Mouse (Mus musculus): ENCODE data around the gene Dnase2a. TPM values are rescaled to one million over a fixed set of nuclear protein-coding genes. Genes with fewer than 3 reads are reported as not detected.

Dnase2a gene
- total RNA-seq, 2 experiments from 2014 or later, result 10.4 to 11.5 TPM

DNA sequence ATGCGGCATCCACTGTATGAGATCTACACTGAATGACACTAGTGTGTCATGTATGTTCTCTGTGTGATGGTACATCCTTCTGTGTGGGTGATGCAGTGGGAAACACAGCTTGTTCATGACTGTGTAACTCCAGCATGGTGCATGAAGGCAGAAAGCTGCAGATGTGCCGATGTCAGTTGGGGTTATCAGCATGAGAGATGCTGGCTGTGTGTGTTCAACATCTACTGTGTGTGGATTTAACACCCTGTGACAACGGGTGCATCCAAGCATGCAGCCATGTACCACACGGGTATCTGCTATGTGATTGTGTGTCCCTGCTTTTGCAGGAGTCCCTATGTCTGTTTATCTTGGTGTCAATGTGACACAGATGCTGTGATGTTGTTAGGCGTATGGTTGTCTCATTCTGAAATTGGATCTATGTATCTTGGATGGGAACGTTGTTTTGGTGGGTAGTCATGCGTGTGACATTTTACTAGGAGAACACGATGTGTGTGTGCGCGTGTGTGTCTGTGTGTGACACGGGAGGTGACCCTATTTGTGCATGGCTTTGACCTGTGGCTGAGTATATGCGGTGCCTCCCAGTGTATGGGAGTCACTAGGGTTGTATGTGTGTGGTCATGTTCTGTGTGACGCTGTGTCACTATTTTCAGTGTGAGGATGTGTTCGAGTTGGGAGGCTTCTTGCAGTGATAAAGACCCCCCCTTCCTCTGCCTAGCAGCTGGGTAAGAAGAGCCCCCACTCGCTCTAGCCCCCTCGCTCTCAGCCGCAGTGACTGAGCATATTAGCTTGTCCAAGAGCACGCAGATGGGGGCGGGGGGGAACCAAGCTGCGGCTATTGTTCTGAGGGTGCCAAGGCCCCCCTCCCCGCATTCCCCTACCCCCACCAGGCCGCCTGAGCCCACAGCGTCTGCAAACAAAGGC lies 27.9 kb downstream of the Dnase2a start:
- no peak for DNase-seq (ENCODE audit: low spot score in 2 of 2)

DNA sequence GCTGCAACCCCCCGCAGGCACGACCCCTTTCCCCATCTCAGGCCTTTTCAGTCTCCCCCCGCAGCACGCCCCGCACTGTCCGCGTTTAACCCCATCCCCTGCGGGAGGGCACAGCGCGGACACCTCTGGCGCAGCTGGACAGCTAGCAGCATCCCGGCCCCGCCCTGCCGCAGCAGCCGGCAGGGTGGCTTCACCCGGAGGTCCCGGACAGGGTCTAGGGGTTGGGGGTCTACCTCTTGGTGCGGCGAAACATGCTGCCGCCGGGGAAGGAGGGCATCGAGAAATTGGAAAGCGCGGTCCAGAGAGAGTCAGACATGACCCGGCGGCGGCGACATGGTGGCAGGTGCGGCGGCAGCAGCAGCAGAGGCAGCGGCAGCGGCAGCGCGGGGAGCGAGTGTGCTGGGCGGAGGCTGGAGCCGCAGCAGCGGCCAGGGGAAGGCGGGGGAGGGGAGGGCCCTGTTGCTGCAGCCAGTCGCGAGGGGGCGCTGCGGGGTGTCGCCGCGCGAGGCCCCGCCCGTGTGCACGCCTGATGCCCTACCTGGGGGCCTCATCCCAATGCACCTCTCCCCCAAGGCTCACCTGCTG lies 28.7 kb downstream of the Dnase2a start, which contains the start of gene Mast1:
Gene Mast1, minus strand, starts transcription at position 398 of the 585 bp plus-strand sequence.
- DNase-seq (ENCODE audit: low spot score in 2 of 2), result peak in 1 of 2 experiments; percentile 44

DNA sequence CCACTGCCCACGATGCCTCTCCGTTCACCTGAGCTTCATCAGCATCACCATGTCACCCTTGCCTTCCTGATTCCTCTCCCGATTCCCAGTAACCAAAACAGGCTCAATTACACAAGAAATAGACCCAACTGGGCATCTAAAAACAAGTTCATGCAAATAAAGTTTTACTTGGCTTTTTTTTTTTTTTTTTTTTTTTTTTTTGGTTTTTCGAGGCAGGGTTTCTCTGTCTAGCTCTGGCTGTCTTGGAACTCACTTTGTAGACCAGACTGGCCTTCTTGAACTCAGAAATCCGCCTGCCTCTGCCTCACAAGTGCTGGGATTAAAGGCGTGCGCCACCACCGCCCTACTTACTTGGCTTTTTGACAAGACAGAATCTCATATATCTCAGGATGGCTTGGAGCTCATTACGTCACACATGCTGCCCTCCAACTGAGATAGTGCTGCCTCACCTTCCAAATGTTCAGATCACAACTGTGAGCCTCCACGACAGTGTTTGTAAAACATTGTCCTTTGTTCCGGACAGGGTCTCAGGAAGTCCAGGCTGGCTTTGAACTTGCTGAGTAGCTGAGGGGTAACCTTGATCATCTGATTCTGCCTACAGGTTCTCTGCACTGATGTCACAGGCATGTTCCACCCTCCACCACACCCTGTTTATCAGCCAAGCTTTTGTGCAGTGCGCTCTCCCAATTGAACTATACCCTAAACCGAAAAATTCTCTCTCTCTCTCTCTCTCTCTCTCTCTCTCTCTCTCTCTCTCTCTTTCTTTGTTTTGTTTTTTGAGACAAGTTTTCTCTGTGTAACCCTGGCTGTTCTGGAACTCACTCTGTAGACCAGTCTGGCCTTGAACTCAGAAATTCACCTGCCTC lies 29.5 kb downstream of the Dnase2a start:
- DNase-seq (ENCODE audit: low spot score in 2 of 2), result no peak

DNA sequence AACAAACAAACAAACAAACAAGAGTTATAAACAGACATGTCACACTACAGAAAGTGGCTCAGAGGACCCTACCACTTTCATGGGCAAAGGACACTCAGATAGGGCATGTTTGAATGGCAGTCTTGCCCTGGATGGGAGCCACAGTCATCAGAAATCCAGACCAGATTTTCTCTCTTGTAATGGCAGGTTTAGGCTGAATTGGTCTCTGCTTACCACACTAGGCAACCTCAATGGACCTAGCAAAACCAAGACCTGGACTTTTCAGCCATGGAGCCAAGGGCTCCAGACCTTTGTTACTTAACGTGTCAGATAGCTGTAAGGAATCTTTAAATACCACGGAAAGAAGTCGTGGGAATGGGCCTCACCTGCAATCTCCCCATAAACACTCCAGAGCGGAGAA lies 35.3 kb downstream of the Dnase2a start:
- DNase-seq (ENCODE audit: low spot score in 2 of 2), result no peak

DNA sequence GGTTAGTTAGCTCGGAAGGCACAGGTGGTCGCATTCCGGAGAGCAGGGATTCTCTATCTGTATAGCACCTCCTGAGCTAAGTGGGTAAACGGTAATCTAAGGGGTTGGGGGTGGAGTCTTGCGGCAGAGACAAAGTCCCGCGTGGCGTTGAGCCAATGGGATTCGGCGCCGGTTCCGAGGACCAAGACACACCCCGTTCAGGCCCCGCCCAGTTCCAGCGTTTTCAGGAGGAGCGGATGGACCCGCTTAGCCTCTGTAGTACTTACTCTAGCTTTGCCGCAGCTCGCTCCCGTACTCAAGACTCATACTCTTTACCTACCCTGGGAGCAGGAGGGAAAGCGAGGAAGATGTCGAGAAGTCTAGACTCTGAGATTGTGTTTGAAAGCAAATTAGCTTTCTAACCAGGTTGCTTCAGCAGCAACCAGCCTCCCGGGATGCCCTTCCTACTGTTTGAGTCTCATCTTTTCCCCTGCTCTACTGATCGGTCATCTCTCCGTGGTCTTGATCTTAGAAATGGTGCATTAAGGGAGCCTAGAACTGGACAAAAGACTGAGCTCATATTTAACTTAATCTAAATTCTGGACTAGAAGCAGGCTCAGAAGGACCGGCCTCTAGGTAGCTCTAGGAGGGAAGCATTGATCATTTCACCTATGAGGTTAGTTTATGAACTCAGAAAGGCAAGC lies 36.3 kb downstream of the Dnase2a start:
- DNase-seq (ENCODE audit: low spot score in 2 of 2), result no peak

DNA sequence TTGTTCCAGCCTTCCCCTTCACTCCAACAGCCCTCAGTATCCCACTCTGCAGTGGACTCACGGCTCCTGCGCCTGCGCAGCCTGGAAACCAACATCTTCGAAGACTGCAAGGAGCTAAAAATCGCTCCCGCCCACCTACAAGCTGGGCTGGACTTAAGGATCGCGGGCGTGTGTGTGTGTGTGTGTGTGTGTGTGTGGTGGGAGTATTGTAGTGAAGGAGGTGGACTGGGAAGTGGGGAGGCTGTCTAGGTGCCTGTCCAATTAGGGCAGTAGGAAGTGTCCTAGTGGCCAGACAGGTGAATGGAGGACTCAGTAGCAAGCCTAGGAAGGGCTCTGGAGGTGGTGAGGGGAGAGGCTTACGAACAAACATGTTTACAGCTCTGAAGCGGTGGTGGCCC lies 36.9 kb downstream of the Dnase2a start:
- no peak for DNase-seq (ENCODE audit: low spot score in 2 of 2)

DNA sequence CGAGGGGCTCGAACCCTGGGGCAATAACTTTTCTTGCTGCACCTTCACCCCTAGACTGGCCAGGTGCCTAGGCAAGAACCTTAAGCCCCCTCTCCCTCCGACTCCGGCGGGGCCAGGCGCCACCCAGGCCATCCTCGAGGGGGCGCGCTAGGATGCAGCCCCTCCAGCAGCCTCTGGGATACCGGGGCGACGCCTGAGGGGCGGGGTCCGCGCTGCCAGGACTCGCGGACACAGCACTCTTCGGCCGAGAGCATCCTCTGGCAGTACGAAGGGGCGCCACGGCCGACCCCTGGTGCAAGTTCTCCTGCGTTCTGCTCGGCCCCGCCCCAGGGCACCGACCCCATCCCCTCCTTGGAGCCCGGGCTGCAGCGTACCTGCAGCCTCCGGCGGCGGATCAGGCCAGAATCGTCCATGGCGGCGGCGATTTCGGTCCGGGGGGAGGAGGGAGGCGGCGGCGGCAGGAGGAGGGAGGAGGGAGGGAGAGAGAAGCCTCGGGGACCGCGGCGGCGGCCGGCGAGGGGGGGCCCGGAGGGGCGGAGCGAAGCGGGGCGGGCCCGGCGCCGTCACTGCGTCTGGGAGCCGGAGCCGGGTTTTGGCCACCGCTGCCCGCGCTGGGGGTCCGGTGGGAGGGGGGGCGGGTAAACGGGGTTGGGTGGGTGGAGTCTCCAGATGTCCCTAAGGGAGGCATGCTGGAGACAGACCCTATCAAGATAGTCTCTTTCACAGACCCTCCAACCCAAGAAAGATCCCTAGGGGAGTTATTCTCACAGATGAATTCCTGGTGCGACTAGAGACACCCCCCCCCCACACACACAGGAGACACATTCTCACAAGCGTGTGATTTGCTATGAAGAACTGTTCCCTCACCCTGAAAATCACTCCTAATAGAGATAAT lies 37.5 kb downstream of the Dnase2a start:
- no peak for DNase-seq (ENCODE audit: low spot score in 2 of 2)

DNA sequence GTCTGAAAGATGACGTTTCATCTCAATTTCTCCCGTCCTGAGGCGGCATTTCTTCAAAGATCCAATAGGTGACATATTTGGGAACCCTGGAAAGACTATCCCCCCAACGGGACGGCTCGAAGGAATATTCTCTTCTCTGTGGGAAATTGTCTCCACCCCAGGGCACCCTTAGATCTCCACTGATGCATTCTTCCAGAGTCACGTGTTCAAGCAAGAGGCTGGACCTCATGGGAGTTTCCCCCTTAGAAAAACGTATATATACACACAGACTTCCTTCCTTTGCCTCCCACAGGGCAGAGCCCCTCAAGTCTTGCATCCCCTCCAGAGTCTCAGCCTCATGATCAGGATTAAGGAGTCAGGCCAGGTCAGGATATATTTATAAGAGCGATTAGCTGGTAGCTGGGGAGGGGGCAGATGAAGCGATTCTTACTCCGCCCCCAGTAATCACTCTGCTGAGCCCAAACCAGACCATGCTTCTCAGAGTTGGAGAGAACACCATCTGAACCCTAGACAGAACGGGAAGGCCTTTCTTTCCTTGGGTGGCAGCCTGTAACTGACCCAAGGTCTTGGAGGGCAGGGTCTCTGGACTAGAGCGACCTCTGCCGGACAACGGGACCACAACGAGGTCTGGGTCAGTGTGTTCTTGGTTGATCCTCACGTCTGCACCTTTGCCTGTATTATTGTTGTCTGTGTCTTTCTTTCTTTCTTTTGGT lies 38.3 kb downstream of the Dnase2a start, which contains the start of gene Rtbdn:
Gene Rtbdn, plus strand, starts transcription at position 464 of the 713 bp plus-strand sequence.
- DNase-seq (ENCODE audit: low spot score in 2 of 2), result no peak

DNA sequence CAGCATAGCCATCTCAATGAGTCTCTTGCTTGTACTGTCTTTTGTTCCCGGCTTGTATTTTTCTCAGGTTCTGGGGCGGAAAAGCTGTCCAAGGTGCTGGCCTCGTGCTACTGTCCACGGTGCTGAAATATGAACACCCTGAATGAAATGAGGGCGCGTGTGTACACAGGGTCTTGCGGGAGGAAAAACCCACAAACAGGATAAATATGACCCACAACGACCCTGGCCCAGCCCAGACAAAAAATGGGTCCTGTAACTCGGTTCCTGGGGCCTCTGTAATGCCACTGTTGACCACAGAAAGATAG lies 38.8 kb downstream of the Dnase2a start:
- DNase-seq (ENCODE audit: low spot score in 2 of 2), result no peak

DNA sequence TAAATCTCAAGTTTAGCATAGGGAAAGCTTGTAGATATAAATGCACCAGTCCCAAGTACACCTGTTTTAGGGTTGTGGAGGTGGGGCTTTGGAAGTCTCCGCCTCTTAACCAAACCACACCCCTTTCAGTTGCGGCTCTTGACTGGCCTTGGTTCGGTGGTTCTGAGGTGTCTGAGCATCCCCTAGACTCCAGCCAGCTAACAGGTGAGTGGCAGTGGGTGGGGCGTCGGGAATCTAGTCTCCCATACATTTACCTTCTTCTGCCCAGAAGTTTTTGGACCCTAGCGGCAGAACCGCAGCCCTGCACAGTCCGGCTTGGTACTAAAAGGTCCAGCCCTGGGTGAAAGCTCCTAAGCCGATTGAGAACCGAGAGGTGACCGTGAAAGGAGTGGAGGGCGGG lies 41.4 kb downstream of the Dnase2a start:
- DNase-seq (ENCODE audit: low spot score in 2 of 2), result no peak

DNA sequence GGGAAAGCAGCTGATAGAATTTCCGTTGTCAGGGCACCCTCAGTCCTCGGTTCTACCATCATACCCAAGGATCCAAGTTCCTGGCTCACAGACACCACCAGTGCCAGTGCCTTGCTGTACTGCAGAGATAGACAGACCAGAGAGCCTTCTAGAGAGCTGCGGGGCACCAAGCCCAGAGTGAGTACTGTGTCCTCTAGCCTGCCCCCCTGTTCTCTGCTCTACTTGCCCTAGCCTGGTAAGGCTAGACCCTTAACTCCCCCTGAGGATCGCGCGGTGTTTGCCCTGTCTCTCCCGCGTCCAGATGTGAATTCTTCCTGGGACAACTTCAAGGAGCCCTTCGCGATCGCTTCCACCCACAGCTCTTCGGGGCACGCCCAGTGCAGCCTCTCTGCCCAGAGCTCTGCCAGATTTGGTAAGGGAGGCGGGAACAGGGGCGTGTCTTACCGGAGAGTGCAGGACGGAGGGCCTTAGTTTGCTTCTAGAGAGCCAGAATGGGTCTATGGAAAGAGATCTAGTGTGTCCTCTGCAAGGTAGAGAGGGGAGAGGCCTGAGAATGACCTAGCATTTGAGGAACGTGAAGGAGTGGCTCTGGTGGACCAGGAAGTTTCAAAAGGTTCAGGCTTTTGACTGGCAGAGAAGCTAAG lies 44.4 kb downstream of the Dnase2a start:
- no peak for DNase-seq (ENCODE audit: low spot score in 2 of 2)

DNA sequence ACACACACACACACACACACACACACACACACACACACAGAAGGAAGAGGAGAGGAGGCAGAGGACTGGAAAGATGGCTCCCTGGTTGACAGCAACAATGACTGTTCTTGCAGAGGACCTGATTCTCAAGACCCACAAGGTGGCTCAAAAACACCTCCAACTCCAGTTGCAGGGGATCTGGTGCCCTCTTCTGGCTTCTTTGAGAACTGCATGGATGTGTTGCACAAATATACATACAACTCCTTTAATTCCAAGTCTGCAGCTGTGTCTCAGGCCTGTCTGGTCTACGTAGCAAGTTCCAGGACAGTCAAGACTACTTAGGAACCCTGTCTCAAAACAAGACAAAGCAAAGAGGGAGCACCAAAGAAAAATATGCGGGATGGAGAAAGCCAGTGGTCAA lies 48.4 kb downstream of the Dnase2a start:
- peak in 1 of 2 experiments; percentile 64 for DNase-seq (ENCODE audit: low spot score in 2 of 2)

DNA sequence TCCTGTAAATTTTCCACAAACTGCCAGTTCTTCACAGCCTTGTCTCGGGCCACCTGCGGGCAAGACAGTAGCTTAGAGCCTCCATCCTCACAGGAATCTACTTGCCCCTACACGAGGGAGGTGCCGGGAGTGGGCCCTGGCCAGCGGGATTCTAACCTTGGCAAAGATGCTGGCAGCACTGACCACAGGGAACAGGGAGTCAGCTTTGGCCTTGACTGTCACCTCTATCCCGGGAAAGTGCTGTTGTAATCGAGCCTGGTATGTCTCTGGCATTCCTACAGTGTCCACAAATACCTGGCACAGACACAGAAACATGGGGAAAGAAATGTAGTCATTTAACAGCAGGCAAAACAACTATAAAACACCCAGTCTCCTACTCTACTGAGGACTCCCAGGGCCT lies 51.5 kb downstream of the Dnase2a start:
- no peak for DNase-seq (ENCODE audit: low spot score in 2 of 2)

DNA sequence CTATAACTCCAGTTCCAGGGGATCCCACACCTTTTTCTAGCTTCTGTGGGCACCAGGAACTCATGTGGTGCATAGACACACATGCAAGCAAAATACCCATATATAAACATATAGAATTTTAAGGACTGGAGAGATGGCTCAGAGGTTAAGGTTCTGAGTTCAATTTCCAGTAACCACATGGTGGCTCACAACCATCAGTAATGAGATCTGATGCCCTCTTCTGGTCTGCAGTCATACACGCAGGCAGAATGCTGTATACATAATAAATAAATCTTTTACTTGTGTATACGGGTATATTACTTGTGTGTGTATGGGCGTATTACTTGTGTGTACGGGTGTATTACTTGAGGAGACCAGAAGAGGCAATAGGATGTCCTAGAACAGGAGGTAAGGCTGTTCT lies 55.6 kb downstream of the Dnase2a start:
- no peak for DNase-seq (ENCODE audit: low spot score in 2 of 2)

DNA sequence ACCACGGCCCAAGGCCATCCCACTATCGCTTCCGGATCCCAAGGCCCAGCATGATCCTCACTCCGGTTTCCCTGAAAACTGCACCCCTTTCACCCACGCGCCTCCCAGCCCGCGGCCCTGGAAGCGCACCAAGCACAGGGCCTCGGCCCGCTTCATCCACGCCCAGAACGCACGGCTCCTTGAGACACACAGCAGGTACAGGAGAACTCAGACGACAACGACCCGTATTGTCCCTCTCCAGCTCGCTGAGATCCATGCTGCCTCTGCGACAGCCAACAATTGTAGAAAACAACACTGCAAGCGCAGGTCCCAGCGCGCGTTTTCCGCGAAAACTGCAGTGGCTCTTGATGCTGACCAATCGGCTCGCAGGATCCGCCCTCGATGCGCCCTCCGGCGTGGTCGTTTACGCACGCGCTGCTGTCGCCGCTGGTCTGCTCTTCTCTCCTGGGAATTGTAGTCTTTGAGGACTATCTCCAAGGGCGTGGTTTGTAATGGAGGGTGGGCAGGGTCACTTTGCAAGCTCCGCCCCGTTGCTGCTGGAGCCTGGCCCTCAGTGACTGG lies 57.5 kb downstream of the Dnase2a start:
- peak; percentile 69 to 80 for DNase-seq (ENCODE audit: low spot score in 2 of 2)

DNA sequence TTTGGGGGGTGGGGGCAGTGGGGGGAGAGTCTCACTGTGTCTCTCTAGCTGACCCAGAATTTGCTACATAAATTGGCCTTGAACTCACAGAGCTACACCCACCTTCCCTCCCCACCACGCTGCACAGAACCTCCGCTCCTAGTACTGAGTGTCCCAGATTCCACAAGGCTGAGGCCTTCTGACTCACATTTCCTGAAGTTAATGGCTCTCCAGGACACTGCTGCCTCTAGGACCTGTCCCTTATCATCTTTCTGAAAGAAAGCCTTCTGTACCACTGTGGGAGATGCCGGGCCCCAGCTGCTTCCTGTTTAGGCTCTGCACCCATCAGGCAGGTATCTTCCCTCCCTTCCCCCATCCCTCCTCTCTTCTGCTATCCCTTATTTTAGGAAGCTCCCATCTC lies 58.2 kb downstream of the Dnase2a start:
- no peak for DNase-seq (ENCODE audit: low spot score in 2 of 2)

DNA sequence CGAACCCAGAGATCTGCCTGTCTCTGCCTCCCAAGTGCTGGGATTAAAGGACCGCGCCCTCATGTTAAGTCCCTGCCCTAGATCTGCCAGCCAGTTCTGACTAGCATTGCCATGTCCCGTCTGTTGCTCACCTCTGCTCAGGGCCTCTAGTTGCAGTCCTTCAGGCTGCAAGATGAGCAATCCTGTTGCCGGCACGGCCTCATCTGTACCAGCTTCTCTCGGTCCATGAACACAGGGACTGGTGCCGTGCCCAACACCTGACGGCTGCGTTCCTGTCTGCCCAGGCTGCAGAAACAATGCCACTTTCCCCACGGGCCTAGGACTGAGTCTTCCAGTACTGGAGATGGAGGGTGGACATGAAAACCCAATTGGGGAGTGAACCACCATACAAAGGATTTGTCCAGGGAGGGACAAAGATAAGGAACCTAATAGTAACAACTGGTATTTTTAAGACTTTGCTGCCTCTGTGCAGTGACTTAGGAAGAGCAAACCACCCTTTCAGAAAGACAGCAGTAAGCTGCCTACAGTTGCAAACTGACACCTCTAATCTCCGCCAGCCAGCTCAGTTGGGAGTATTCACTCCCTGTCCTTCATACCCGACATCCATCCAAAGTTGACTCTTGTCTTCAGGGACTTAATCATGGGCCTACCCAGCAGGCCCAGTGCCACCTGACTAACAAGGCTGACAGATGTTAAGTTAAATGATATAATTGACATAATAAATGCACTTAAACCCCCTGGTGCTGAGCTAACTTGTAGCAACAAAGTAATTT lies 59.4 kb downstream of the Dnase2a start:
- DNase-seq (ENCODE audit: low spot score in 2 of 2), result no peak

DNA sequence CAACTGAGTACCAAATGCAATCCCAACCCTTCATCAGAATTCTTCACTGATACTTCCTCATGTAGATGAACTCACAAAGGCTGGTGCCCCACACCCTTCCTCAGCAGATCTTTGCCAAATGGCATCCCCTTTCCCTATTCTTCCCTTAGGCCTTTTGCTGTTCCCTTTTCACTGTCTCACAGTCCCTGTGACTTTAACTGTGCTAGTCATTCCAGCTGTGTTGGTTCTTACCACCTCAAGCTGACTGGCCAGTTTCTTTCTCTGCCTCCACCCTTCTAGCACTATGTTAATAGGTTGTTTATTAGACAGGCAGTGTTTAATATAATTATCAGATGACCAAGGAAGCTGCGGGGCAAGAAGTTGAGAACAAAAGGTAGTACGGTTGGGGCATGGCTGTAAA lies 60.3 kb downstream of the Dnase2a start:
- no peak for DNase-seq (ENCODE audit: low spot score in 2 of 2)
